Mouse (Mus musculus): ENCODE measurements around the gene Nmnat1. TPM values are rescaled to one million over a fixed set of nuclear protein-coding genes. Genes with fewer than 3 reads are reported as not detected.
A peak's percentile ranks its signal among the peaks of the same experiment; 100 is the strongest.

Gene Nmnat1
- polyA plus RNA-seq (2014; fragmentation: Nextera tagmentation; extraction: Ambion mirVana) = 16.2 and 17.0 TPM in 2 replicates

DNA sequence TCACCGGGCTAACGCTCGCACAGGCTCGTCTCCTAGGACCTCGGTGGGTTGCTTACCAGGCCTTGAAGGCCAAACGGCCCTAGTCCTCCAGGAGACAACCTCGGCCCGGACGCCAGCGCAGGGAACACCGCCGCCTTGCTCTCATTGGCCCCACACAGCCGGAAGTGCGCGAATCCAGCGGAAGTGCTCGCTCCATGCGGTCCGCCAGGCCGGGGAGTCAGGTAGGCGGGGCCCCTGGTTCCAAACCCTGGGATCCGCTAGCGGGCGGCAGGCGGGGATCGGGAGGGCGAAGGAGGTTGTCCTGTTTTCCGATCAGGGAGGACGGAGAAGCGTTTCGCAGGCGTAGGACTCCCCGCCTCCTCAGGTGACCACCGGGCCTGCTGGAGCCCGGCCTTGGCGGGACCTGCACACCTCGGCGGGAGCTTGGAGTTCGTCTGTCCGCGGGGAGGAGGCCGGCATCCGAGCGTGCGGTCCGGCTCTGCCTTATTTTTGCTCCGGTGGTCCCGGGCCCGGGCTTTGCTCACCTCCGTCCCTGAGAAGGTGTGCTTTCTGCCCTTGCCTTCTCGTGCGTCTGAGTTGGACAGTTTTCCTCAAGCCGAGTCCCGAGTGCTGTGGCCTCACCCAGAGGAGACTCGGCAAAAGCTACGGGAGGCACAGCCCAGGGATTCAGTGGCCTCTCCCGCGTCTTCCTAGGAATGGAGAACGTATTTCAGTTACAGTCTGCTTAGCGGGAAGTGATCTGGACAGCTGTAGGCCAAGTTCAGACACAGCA, at the start of gene Nmnat1, which contains the start of gene Lzic:
Nmnat1 (minus strand) TSS at position 150 of the 772 bp plus-strand sequence.
Lzic (plus strand) TSS at position 177 of the 772 bp plus-strand sequence.
- Histone ChIP-seq H3K4me1 (ENCODE audit: control insufficient read depth, insufficient read depth, low read length) (peaks cover 11% of the 10 kb centered on the region; the same call in 1 of the 2 replicates), H3K4me2 (peak within 1 kb of the TSS; percentile 89), H3K9me3 (replicated peaks; ENCODE audit: control insufficient read depth, low read length) (no peaks in the 10 kb centered on the region), H3K36me3 (ENCODE audit: control insufficient read depth, insufficient read depth, low read length) (peaks cover 17% of the 10 kb centered on the region), H3K27me3 (ENCODE audit: control insufficient read depth, insufficient read depth, low read length) (no peaks in the 10 kb centered on the region), H3K9ac (ENCODE audit: low read depth, low read length) (peak within 1 kb of the TSS; percentile 86), H3K27ac (ENCODE audit: low read depth, low read length) (peak within 1 kb of the TSS; percentile 90), H3K4me3 (ENCODE audit: low read depth, low read length) (peak within 1 kb of the TSS; percentile 82)
- ATAC-seq (replicated peaks; ENCODE audit: insufficient number of reproducible peaks, low FRiP score, low TSS enrichment) = peak; percentile 94
- under 1% methylated on average over 59 of the region's 60 CpGs for WGBS (ENCODE audit: insufficient replicate concordance)

DNA sequence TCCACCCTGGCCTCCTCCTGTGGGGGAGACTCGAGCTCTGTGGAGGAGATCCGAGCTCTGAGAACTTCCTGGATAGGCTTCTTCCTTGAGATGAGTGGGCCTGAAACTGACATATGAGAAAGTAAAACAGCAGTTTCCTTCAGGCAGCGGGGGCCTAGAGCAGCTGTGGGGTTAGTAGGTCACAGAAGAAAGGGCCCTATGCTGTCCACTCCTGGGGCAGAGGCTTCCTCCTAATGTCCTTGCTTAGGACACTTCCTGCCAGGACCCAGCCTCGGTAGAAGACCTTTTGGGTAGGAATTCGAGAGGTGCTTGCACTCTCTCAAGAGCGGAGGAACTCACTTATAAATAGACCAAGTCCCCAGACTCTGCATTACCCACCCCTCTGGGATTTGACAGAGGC, 44.7 kb upstream of the Nmnat1 start:
- Histone ChIP-seq H3K9ac (ENCODE audit: low read depth, low read length) (peak overlapping the region; percentile 43; the same call in 1 of the 2 replicates), H3K9me3 (replicated peaks; ENCODE audit: control insufficient read depth, low read length) (no peaks in the 10 kb centered on the region), H3K27ac (ENCODE audit: low read depth, low read length) (peak overlapping the region; percentile 4; the same call in 1 of the 2 replicates), H3K4me2 (no peak overlapping the region), H3K36me3 (ENCODE audit: control insufficient read depth, insufficient read depth, low read length) (no peaks in the 10 kb centered on the region), H3K4me3 (ENCODE audit: low read depth, low read length) (no peak overlapping the region), H3K27me3 (ENCODE audit: control insufficient read depth, insufficient read depth, low read length) (no peaks in the 10 kb centered on the region), H3K4me1 (ENCODE audit: control insufficient read depth, insufficient read depth, low read length) (peaks cover 25% of the 10 kb centered on the region)
- WGBS (ENCODE audit: insufficient replicate concordance) = 41% methylated on average over 6 of the region's 6 CpGs
- ATAC-seq (replicated peaks; ENCODE audit: insufficient number of reproducible peaks, low FRiP score, low TSS enrichment) = no peak

DNA sequence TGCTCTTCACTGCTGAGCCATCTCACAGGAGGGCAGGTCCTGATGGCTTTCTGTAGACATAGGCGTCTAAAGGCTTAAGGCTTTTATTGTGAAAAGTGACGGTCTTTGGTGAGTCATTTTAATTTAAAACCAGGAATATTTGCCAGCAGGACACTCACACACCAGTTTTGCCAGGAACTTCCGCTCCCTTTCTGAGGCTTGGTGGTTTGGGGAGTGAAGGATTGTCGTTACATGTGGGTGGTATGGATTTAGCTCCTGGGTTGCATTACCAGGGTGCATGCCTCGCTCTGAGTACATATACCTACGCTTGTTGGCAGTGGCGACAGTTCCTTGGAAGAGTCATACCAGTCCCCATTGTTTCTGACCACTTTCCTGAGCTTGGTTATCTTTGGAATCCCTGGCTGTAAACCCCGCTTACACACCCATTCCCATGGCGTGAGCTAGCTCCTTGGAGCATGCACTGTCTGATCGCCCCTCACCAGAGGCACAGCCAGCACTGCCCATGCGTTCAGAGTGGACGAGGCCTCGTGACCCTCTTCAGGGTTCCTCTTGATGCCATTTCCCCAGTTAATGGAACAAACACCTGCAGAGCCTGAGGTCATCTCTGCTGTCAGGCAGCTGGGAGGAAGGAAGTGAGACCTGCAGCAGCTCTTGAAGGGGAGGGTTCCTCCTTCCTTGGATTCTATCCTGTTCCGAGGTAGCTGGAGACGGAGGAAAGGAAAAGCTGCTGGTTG, 42.8 kb upstream of the Nmnat1 start:
- Histone ChIP-seq H3K36me3 (ENCODE audit: control insufficient read depth, insufficient read depth, low read length) (no peaks in the 10 kb centered on the region), H3K4me2 (no peak overlapping the region), H3K27ac (ENCODE audit: low read depth, low read length) (no peak overlapping the region), H3K27me3 (ENCODE audit: control insufficient read depth, insufficient read depth, low read length) (no peaks in the 10 kb centered on the region), H3K4me1 (ENCODE audit: control insufficient read depth, insufficient read depth, low read length) (peaks cover 28% of the 10 kb centered on the region), H3K9me3 (replicated peaks; ENCODE audit: control insufficient read depth, low read length) (no peaks in the 10 kb centered on the region), H3K9ac (ENCODE audit: low read depth, low read length) (no peak overlapping the region), H3K4me3 (ENCODE audit: low read depth, low read length) (no peak overlapping the region)
- WGBS (ENCODE audit: insufficient replicate concordance) = 63% methylated on average over 15 of the region's 15 CpGs
- no peak for ATAC-seq (replicated peaks; ENCODE audit: insufficient number of reproducible peaks, low FRiP score, low TSS enrichment)

DNA sequence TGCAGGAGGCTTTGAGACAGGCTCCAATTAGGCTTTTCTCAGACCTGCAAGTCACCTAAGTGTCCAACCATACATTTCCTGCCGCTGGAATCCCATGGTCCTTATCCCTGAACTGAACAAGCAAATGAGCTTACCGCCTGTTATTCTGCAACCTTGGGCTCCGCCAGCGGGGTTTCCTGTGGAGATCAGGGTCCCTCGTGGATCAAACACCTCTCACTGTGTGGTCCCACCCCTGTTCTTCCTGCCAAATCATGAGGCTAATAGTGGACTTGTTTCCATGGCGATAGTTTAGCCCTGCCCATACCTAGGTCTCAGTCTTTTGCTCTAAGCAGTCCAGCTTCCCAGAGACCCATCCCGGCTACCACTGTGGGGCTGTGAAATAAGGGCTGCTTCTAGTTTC, 41.3 kb upstream of the Nmnat1 start:
- Histone ChIP-seq H3K9ac (ENCODE audit: low read depth, low read length) (no peak overlapping the region), H3K36me3 (ENCODE audit: control insufficient read depth, insufficient read depth, low read length) (no peaks in the 10 kb centered on the region), H3K4me1 (ENCODE audit: control insufficient read depth, insufficient read depth, low read length) (peaks cover 31% of the 10 kb centered on the region), H3K9me3 (replicated peaks; ENCODE audit: control insufficient read depth, low read length) (no peaks in the 10 kb centered on the region), H3K4me3 (ENCODE audit: low read depth, low read length) (no peak overlapping the region), H3K27ac (ENCODE audit: low read depth, low read length) (no peak overlapping the region), H3K27me3 (ENCODE audit: control insufficient read depth, insufficient read depth, low read length) (no peaks in the 10 kb centered on the region), H3K4me2 (no peak overlapping the region)
- ATAC-seq (replicated peaks; ENCODE audit: insufficient number of reproducible peaks, low FRiP score, low TSS enrichment) = no peak
- 58% methylated on average over 7 of the region's 7 CpGs for WGBS (ENCODE audit: insufficient replicate concordance)

DNA sequence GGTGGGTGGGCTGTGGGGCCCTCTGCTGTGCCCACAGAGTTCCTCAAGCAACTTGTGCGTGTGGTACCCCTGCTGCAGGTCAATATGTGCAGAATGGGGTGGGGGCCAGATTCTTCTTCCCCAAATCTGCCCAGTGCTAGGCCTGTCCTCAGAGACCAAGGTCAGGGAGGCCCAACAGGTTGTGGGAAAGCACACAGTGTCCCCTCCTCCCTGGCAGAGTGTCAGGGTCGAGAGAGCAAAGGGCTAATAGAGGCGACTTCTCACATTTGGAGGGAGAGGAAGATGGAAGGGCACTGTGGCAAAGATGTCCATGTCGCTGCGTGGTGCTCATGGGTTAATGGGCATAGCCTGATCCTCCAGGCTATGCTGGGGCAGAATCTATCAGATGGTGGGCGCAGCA, 40.8 kb upstream of the Nmnat1 start:
- H3K27me3 ChIP-seq (ENCODE audit: control insufficient read depth, insufficient read depth, low read length) = no peaks in the 10 kb centered on the region
- no peak overlapping the region for H3K4me2 ChIP-seq
- H3K9me3 ChIP-seq (replicated peaks; ENCODE audit: control insufficient read depth, low read length) = no peaks in the 10 kb centered on the region
- H3K4me3 ChIP-seq (ENCODE audit: low read depth, low read length) = no peak overlapping the region
- H3K27ac ChIP-seq (ENCODE audit: low read depth, low read length) = no peak overlapping the region
- no peak for ATAC-seq (replicated peaks; ENCODE audit: insufficient number of reproducible peaks, low FRiP score, low TSS enrichment)
- H3K4me1 ChIP-seq (ENCODE audit: control insufficient read depth, insufficient read depth, low read length) = peaks cover 31% of the 10 kb centered on the region
- 71% methylated on average over 6 of the region's 6 CpGs for WGBS (ENCODE audit: insufficient replicate concordance)
- H3K9ac ChIP-seq (ENCODE audit: low read depth, low read length) = no peak overlapping the region
- H3K36me3 ChIP-seq (ENCODE audit: control insufficient read depth, insufficient read depth, low read length) = no peaks in the 10 kb centered on the region

DNA sequence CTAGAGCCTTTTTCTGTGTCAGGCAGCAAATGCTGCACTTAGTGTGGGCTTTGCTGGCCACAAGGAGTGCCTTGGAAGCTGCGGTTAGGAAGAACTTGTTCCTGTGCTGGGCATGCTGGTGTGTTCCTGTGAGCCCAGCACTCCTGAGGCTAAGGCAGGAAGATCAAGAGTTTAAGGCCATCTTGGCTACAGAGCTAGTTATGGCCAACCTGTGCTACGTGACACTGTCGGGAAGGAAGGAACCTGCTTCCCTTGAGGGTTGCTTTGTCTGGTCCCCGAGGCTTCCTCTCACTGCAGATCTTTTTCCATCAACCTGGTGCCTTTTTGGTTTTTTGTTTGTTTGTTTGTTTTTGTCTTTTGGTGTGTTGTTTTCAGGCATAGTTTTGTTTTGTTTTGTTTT, 40.2 kb upstream of the Nmnat1 start:
- no peak overlapping the region for H3K27ac ChIP-seq (ENCODE audit: low read depth, low read length)
- H3K27me3 ChIP-seq (ENCODE audit: control insufficient read depth, insufficient read depth, low read length) = no peaks in the 10 kb centered on the region
- H3K4me2 ChIP-seq = no peak overlapping the region
- no peak for ATAC-seq (replicated peaks; ENCODE audit: insufficient number of reproducible peaks, low FRiP score, low TSS enrichment)
- H3K4me3 ChIP-seq (ENCODE audit: low read depth, low read length) = no peak overlapping the region
- H3K4me1 ChIP-seq (ENCODE audit: control insufficient read depth, insufficient read depth, low read length) = peaks cover 30% of the 10 kb centered on the region
- WGBS (ENCODE audit: insufficient replicate concordance) = 77% methylated on average over 4 of the region's 4 CpGs
- H3K36me3 ChIP-seq (ENCODE audit: control insufficient read depth, insufficient read depth, low read length) = no peaks in the 10 kb centered on the region
- H3K9me3 ChIP-seq (replicated peaks; ENCODE audit: control insufficient read depth, low read length) = no peaks in the 10 kb centered on the region
- H3K9ac ChIP-seq (ENCODE audit: low read depth, low read length) = no peak overlapping the region

DNA sequence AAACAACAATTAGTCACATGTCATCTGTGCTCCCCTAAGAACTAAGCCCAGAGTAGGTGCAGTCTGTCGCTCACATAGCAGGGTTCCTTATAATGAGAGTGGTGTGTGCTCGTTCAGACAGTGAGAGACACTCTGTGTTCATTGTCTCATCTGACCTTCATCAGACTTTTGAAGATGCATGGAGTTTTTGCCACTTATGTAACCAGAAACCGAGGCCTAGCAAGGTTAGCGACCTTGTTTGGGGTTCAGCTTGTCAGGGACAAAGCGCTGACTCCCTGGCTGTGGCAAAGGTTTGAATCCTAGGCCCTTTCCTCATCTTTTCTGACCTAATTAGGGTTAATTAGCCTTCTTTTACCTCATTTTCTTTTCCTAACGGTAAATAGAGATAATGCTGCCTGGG, 39.0 kb upstream of the Nmnat1 start:
- H3K9ac ChIP-seq (ENCODE audit: low read depth, low read length) = no peak overlapping the region
- 84% methylated on average over 6 of the region's 6 CpGs for WGBS (ENCODE audit: insufficient replicate concordance)
- H3K9me3 ChIP-seq (replicated peaks; ENCODE audit: control insufficient read depth, low read length) = no peaks in the 10 kb centered on the region
- H3K4me3 ChIP-seq (ENCODE audit: low read depth, low read length) = no peak overlapping the region
- ATAC-seq (replicated peaks; ENCODE audit: insufficient number of reproducible peaks, low FRiP score, low TSS enrichment) = no peak
- no peaks in the 10 kb centered on the region for H3K27me3 ChIP-seq (ENCODE audit: control insufficient read depth, insufficient read depth, low read length)
- no peak overlapping the region for H3K27ac ChIP-seq (ENCODE audit: low read depth, low read length)
- no peak overlapping the region for H3K4me2 ChIP-seq
- H3K4me1 ChIP-seq (ENCODE audit: control insufficient read depth, insufficient read depth, low read length) = peaks cover 23% of the 10 kb centered on the region
- H3K36me3 ChIP-seq (ENCODE audit: control insufficient read depth, insufficient read depth, low read length) = no peaks in the 10 kb centered on the region

DNA sequence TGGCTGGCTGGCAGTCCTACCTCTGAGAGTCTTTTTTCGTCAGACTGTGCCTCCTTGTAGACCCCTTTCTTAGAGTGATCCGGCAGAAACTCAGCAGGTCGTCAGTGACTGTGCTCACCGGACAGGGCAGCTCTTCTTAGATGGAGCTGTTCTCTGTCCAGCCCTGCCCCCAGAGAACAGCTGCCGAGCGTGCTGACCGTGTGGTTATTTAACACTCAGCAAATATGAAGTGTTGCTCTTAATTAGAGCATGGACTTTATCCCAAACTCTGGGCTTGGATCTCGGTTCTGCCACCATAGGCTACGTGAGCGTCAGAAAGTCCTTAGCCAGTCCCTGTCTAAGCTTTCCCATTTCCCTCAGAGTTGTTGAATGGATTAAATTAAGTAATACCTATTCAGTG, 36.3 kb upstream of the Nmnat1 start:
- ATAC-seq (replicated peaks; ENCODE audit: insufficient number of reproducible peaks, low FRiP score, low TSS enrichment) = no peak
- Histone ChIP-seq H3K4me1 (ENCODE audit: control insufficient read depth, insufficient read depth, low read length) (peaks cover 22% of the 10 kb centered on the region), H3K36me3 (ENCODE audit: control insufficient read depth, insufficient read depth, low read length) (no peaks in the 10 kb centered on the region), H3K27me3 (ENCODE audit: control insufficient read depth, insufficient read depth, low read length) (no peaks in the 10 kb centered on the region), H3K9me3 (replicated peaks; ENCODE audit: control insufficient read depth, low read length) (no peaks in the 10 kb centered on the region), H3K9ac (ENCODE audit: low read depth, low read length) (no peak overlapping the region), H3K27ac (ENCODE audit: low read depth, low read length) (no peak overlapping the region), H3K4me2 (no peak overlapping the region), H3K4me3 (ENCODE audit: low read depth, low read length) (no peak overlapping the region)
- WGBS (ENCODE audit: insufficient replicate concordance) = 69% methylated on average over 10 of the region's 10 CpGs

Data from heart, embryonic 11.5 days (tissue).